Mouse (Mus musculus) spleen, adult 2 months (tissue): ENCODE results near the gene Mesd. TPM values are rescaled to one million over a fixed set of nuclear protein-coding genes. Genes with fewer than 3 reads are reported as not detected.

ENCODE experiments used
- DNase-seq, 2 experiments: peaks; one replicate each; pipeline versions ENCODE4 v3.0.0 to v3.0.0-alpha.2; 2012 to 2021; ENCODE audit warnings: low spot score in 2 of 2, low read depth in 1 of 2
- H3K27ac ChIP-seq: fragments of 200-500 bp; 2 replicates; pipeline ENCODE4 v1.5.1; 2012; ENCODE audit warnings: low read length, inconsistent platforms; ENCODE audit not compliant: insufficient read depth
- H3K27me3 ChIP-seq: fragments of 200-500 bp; 2 replicates; pipeline ENCODE4 v1.6.1; 2012; ENCODE audit warnings: mild to moderate bottlenecking, moderate library complexity, low read length, inconsistent platforms; ENCODE audit not compliant: control insufficient read depth, insufficient read depth
- H3K36me3 ChIP-seq: fragments of 200-500 bp; 2 replicates; pipeline ENCODE4 v1.6.1; 2012; ENCODE audit warnings: mild to moderate bottlenecking, low read length, inconsistent platforms; ENCODE audit not compliant: control insufficient read depth, insufficient read depth
- H3K4me1 ChIP-seq: fragments of 200-500 bp; 2 replicates; pipeline ENCODE4 v1.6.1; 2011; ENCODE audit warnings: inconsistent platforms; ENCODE audit not compliant: control insufficient read depth, insufficient read depth, insufficient read length
- H3K4me3 ChIP-seq: fragments of 200-500 bp; 2 replicates; pipeline ENCODE4 v1.5.1; 2011; ENCODE audit warnings: mild to moderate bottlenecking, inconsistent platforms; ENCODE audit not compliant: insufficient read depth, insufficient read length; ENCODE audit errors: extremely low read depth
- CTCF ChIP-seq: fragments of 200-500 bp; IDR thresholded peaks from 2 replicates; pipeline ENCODE4 v1.5.1; 2011; ENCODE audit warnings: mild to moderate bottlenecking, inconsistent platforms; ENCODE audit not compliant: insufficient read depth, insufficient read length, insufficient replicate concordance; ENCODE audit errors: extremely low read depth
- POLR2A ChIP-seq: fragments of 200-500 bp; IDR thresholded peaks from 2 replicates; pipeline ENCODE4 v1.6.1; 2011; ENCODE audit warnings: low read depth, low read length, inconsistent platforms
- WGBS: fragments of 180-500 bp; shearing (Covaris S2); methylation state at CpG from one replicate; pipeline ENCODE4 v1.1.7; 2018; 5-methylcytosine and 5-hydroxymethylcytosine counted together
- polyA plus RNA-seq: library from polyadenylated mRNA; depleted of rRNA; stranded (reverse); fragments of >200 nt; gene quantifications from 2 replicates; pipeline ENCODE4 v1.2.3, GENCODE M21; 2012

The Mesd gene
- polyA plus RNA-seq, 1 experiment: 6.2 TPM

GRCm38 (mm10) chr7:83882150-83882632 lies 2.1 kb upstream of the Mesd start:
- Histone ChIP-seq H3K27me3 (no peaks in the 10 kb centered on the region), H3K4me1 (peaks cover 11% of the 10 kb centered on the region), H3K27ac (no peak overlapping the region), H3K36me3 (no peaks in the 10 kb centered on the region; the same call in 1 of the 2 replicates), H3K4me3 (peak overlapping the region; percentile 82; the same call in 1 of the 2 replicates)
- DNase-seq: no peak
- TF ChIP-seq POLR2A (no peak), CTCF (no peak)
- WGBS: 97% methylated on average over 35 of the region's 35 CpGs

DNA sequence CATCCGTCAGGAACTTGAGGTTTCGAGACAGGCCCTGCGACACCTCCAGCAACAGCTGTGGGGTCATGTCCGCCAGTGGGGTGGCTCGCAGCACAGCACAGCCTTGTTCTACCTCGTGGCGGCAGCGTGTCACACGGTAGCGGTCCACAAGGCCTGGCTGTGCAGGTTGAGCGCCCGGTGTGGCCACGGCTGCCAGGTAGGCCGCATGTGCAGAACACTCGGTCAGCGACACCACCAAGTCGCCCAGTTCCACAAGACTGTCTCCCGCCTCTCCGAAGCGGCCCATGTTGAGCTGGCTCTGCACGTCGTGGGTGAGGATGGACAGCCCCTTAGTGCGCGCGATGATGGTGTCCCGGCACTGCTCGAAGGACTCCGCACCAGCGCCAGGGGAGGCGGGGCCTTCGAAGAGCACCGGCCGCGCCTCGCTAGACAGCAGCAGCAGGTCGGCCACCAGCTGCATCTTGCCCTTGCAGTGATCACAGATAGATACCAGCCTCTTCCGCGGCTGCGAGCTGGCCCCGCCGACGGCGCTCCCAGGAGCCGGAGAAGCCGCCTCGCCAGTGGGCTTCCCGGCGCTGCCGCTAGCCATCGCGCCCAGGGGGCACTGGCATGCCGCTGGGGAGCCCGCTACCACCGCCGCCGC lies 1.5 kb upstream of the Mesd start:
- H3K27ac ChIP-seq: peak overlapping the region; percentile 87
- H3K36me3 ChIP-seq: no peaks in the 10 kb centered on the region; the same call in 1 of the 2 replicates
- WGBS: 31% methylated on average over 56 of the region's 56 CpGs
- no peak for TF ChIP-seq CTCF
- TF ChIP-seq POLR2A: no peak
- H3K4me1 ChIP-seq: peaks cover 11% of the 10 kb centered on the region
- DNase-seq: peak; percentile 4 to 41
- H3K27me3 ChIP-seq: no peaks in the 10 kb centered on the region
- H3K4me3 ChIP-seq: peak overlapping the region; percentile 82

DNA sequence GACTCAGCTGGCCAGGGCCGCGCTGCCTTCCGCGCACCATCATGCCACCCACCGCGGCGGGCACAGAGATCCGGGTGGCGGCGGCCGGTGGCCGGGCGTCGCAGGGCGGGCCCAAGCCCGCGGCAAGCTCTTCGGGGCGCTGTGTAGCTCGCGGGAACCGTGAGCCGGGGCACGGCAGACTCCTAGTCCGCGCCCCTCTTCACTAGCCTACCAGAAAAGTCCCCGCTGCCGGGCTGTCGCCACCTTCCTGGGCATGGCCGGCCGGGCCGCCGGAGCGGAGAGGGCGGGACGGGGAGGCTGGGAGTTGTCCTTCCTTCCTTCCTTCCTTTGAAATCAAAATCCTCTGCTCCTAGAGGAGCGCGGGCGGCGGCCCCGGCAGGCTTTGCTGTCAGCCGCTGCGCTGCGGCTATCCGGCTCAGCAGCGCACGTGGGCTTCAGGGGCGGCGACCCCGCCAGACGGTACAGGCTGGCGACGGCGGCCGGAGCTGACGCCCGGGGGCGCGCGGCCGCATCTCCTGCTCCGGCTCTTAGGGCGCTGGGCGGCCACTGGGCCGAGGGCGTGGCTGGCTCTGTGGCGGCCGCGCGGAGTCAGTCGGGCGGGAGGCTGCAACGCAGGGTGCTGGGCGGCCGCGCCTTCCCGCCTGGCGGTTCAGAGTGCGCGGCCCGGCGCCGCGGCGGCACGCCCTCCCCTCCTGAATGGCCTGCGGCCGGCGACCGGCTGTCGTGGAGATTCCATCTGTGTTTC lies 818 bp upstream of the Mesd start:
- Histone ChIP-seq H3K27me3 (no peaks in the 10 kb centered on the region), H3K27ac (peak overlapping the region; percentile 87), H3K4me1 (peaks cover 8% of the 10 kb centered on the region), H3K4me3 (peak overlapping the region; percentile 82), H3K36me3 (no peaks in the 10 kb centered on the region; the same call in 1 of the 2 replicates)
- TF ChIP-seq CTCF (no peak), POLR2A (no peak)
- DNase-seq: peak; percentile 15 to 60
- under 1% methylated on average over 84 of the region's 91 CpGs for WGBS

- peak overlapping the region; percentile 82; the same call in 1 of the 2 replicates for H3K4me3 ChIP-seq
- TF ChIP-seq POLR2A (no peak), CTCF (no peak)
- H3K27me3 ChIP-seq: no peaks in the 10 kb centered on the region
- 59% methylated on average over 6 of the region's 6 CpGs for WGBS
- no peak for DNase-seq
- no peaks in the 10 kb centered on the region; the same call in 1 of the 2 replicates for H3K36me3 ChIP-seq
- H3K27ac ChIP-seq: peak overlapping the region; percentile 87
- H3K4me1 ChIP-seq: peaks cover 8% of the 10 kb centered on the region
Measured at GRCm38 (mm10) chr7:83884921-83885532, 761 bp downstream of the Mesd start.

DNA sequence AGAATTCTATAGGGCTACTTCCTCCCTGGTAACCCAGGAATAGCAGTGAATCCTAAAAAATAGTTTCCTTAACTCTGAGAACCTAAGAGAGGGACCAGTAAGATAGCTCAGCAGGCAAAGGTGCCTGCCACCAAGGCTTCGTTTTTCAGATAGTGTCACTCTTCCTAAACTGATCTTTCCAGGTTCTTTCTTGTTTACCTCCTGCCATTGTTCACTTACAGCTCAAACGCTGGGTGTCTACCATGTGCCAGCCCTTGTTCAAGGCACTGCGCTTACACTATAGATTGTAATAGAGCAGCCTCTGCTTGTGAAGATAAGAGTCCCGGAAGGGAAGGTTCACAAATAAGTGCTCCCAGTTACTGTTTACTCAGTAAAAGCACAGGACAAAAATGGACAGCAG lies 1.6 kb downstream of the Mesd start:
- no peak for DNase-seq
- Histone ChIP-seq H3K4me3 (no peak overlapping the region), H3K27ac (no peak overlapping the region), H3K4me1 (peaks cover 8% of the 10 kb centered on the region), H3K27me3 (no peaks in the 10 kb centered on the region), H3K36me3 (no peaks in the 10 kb centered on the region; the same call in 1 of the 2 replicates)
- TF ChIP-seq POLR2A: no peak
- TF ChIP-seq CTCF: no peak
- 85% methylated on average over 4 of the region's 4 CpGs for WGBS

GRCm38 (mm10) chr7:83886366-83887129 lies 2.3 kb downstream of the Mesd start:
- no peak overlapping the region for H3K27ac ChIP-seq
- H3K4me3 ChIP-seq: no peak overlapping the region
- 93% methylated on average over 6 of the region's 6 CpGs for WGBS
- peaks cover 8% of the 10 kb centered on the region for H3K4me1 ChIP-seq
- TF ChIP-seq POLR2A: no peak
- TF ChIP-seq CTCF: peak; percentile 42; the same call in 1 of the 2 replicates
- DNase-seq: peak; percentile 18
- no peaks in the 10 kb centered on the region; the same call in 1 of the 2 replicates for H3K36me3 ChIP-seq
- H3K27me3 ChIP-seq: no peaks in the 10 kb centered on the region
